Mouse (Mus musculus) CD4-positive naive resting alpha-beta T cell, adult 76 days (primary cell): Measurements from ENCODE around the gene Mettl9. TPM values are rescaled to one million over a fixed set of nuclear protein-coding genes. Genes with fewer than 3 reads are reported as not detected.

Source experiments
- total RNA-seq: library from RNA; stranded (reverse); gene quantifications from one replicate; pipeline ENCODE4 v1.2.4, GENCODE M21; 2023

Mettl9 gene
- 90.5 TPM for total RNA-seq

DNA sequence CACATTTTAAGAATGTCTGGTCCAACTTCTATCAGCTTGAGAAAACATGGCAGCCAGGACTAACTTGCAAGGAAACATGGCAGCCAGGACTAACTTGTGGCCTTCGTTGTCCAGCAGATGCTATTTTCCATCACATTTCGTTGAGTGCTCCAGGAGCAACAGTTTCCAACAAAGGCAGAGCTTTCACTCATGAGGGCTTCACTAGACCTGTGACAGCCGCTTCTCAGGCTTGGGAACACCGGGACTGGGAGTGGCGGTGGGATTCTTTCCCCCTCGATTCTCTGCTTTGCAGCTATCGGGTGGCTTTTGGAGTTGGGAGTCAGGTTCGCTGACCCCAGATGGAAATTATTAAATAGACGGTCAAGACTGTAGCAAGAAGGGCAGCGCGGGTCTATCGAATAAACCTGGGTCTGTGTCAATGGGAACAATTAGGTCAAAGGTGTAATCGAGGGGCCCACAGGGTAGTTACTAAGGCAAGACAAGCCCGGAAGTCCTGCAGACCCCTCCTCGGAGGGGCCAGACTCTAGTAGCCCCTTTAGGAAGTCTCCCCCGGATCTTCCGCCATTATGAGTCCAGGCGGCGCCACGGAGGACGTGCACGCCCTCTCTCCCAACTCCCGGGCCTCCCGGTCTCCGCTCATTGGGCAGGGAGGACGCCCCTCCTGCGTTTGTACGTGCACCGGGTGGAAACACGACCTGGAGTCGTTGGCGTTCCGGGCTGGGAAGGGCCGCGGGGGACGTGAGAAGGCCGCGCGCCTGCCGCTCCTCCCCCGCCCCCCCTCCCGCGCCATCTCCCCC, at the start of gene Mettl9:
TSS of gene Mettl9 (plus strand) at position 590 of the 797 bp plus-strand sequence.

DNA sequence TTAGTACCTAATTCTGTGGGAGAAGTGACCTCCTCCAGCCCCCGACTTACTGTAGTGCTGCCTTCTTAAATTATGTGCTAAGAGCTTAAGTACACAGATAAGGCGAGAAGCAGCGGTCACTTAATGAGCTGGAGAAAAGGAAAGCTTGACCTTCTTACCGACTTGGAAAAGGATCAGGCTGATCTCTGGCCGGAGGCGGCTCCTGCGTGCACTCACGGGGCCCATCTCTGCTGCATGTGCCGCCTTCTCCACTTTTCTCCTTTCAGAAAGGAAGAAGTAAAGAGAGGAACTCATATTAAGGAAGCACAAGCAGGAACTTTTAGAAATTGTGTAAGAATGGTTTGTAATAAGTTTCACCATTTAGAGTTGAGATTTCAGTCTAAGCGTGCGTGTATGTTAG, 40.0 kb downstream of the Mettl9 start, which contains the start of gene Igsf6:
TSS of gene Igsf6 (minus strand) at position 292 of the 400 bp plus-strand sequence.

DNA sequence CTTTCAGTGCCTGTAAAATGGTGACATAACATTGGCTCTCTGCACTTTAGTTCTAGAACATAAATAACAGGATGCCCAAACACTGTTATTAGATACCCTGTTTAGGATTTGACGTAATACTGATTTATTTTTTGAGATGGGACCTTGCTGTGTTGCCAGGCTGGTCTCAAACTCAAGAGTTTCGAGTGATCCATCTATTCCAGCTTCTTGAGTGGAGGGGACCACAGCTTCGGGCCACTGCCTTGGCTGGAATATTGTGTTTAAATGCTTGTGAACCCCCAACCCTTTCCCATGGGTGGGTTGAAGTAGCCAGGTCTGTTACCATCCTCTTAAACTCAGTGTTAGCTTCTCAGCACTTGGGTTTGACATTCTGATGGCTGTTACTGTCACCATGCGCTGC, 47.1 kb downstream of the Mettl9 start, which contains the start of gene Otoa:
TSS of gene Otoa (plus strand) at position 301 of the 400 bp plus-strand sequence.

Other genes with a start within 250 kb of the Mettl9 start
- not detected for gene Gm5737, start 222.1 kb upstream of the Mettl9 start, total RNA-seq
- 6.3 TPM for gene Eef2k, start 191.6 kb upstream of the Mettl9 start, total RNA-seq
- 32.2 TPM for gene Polr3e, start 116.7 kb upstream of the Mettl9 start, total RNA-seq
- gene Cdr2, start 52.1 kb upstream of the Mettl9 start, total RNA-seq = 28.4 TPM
- not detected for gene Mfsd13b, start 51.9 kb upstream of the Mettl9 start, total RNA-seq
- 3.3 TPM for gene Igsf6, start 40.1 kb downstream of the Mettl9 start, total RNA-seq
- gene Otoa, start 47.2 kb downstream of the Mettl9 start, total RNA-seq = 1.3 TPM